Mouse (Mus musculus) lung, adult 2 months (tissue): ENCODE data around the gene Cab39l. TPM values are rescaled to one million over a fixed set of nuclear protein-coding genes. Genes with fewer than 3 reads are reported as not detected.
"Not testable (repeated sequence)": the region's sequence is repeated elsewhere in the genome, so short reads cannot be mapped to it uniquely, and the experiment has no call there.

Source experiments
- DNase-seq: peaks from one replicate; pipeline ENCODE4 v3.0.0; 2022
- H3K4me1 ChIP-seq: fragments of 200-500 bp; 2 replicates; pipeline ENCODE4 v1.6.1; 2011; ENCODE audit warnings: low read length; ENCODE audit not compliant: control insufficient read depth, insufficient read depth
- H3K4me3 ChIP-seq: fragments of 200-500 bp; replicated peaks from 2 replicates; pipeline ENCODE3; 2011; ENCODE audit warnings: low read depth, mild to moderate bottlenecking, control low read depth, low read length; ENCODE audit errors: extremely low read depth
- CTCF ChIP-seq: fragments of 200-500 bp; IDR thresholded peaks from 2 replicates; pipeline ENCODE4 v1.5.1; 2011; ENCODE audit warnings: mild to moderate bottlenecking, low read length, control low read depth; ENCODE audit not compliant: insufficient read depth
- POLR2A ChIP-seq: fragments of 200-500 bp; IDR thresholded peaks from 2 replicates; pipeline ENCODE4 v1.6.1; 2011; ENCODE audit warnings: low read depth, mild to moderate bottlenecking, control low read depth, low read length, borderline replicate concordance; ENCODE audit errors: extremely low read depth
- WGBS: fragments of 180-500 bp; shearing (Covaris S2); methylation state at CpG from one replicate; pipeline ENCODE4 v1.1.7; 2018; 5-methylcytosine and 5-hydroxymethylcytosine counted together
- polyA plus RNA-seq: library from polyadenylated mRNA; depleted of rRNA; stranded (reverse); fragments of >200 nt; gene quantifications from 2 replicates; pipeline ENCODE4 v1.2.3, GENCODE M21; 2012

Gene Cab39l
- polyA plus RNA-seq, 1 experiment, result 13.1 TPM

DNA sequence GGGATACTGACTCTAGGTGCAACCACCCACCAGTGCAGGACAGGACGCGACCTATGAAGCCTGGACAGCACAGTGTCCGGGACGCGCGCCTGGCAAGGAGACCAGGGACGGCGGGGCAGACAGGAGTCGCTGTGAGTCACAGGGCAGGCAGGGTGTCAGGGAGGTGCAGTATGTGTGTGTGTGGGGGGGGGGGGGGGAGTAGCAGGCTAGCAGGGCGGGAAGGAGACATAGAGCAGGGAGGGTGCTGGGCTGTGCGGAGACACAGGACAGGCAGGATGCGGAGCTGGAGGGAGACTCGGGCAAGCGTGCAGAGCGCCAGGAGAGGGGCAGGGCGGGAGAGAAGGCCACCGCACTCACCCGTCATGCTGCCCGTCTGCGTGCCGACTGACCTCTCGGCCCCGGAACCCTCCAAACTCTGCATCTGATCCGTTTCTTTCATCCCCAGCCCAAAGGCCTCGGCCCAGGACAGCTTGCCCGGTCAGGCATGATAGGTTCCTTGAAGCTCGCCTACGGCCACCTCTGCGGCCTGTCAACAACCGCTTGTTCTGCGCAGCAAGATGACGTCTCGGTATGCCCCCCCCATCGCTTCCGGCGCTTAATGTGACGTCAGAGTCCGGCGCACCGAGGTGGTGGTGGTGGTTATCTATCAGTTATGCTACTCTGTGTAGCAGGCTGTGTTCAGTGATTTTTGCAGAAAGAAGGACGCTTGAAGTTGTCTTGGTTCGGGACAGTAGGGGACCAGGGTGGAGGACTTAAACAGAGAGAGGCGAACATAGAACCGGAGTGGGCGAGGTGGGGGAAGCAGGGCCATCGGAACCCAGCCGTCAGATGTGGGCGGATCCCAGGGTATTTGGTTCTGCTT lies 156.9 kb downstream of the Cab39l start, which contains the start of gene Cdadc1:
Cdadc1 (minus strand) TSS at position 562 of the 862 bp plus-strand sequence.
- Histone ChIP-seq H3K4me1 (peaks cover 6% of the 10 kb centered on the region), H3K4me3 (peak within 1 kb of the TSS; percentile 89)
- TF ChIP-seq CTCF, result no peak
- TF ChIP-seq POLR2A, result peak; percentile 82
- peak; percentile 99 for DNase-seq
- under 1% methylated on average over 47 of the region's 48 CpGs for WGBS

DNA sequence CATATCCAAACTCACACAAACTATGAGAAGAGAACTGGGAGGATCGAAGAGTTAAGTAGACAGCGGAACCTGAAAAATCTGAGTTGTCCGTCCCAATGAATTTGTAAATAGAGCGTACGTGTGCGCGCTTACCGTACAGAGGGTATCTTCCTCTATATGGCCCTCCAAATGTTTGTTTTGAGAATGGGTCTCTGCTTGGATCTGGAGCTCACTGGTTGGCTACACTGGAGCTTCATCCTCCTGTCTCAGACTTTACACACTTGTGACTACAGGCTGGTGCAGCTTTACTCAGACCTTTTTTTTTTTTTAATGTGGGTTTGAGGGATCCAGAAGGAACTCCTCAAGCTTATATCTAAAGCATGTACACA lies 157.5 kb downstream of the Cab39l start:
- H3K4me3 ChIP-seq, result peak overlapping the region; percentile 89
- TF ChIP-seq CTCF (no peak), POLR2A (no peak)
- H3K4me1 ChIP-seq, result peaks cover 6% of the 10 kb centered on the region
- under 1% methylated on average over 8 of the region's 8 CpGs for WGBS
- DNase-seq, result no peak

DNA sequence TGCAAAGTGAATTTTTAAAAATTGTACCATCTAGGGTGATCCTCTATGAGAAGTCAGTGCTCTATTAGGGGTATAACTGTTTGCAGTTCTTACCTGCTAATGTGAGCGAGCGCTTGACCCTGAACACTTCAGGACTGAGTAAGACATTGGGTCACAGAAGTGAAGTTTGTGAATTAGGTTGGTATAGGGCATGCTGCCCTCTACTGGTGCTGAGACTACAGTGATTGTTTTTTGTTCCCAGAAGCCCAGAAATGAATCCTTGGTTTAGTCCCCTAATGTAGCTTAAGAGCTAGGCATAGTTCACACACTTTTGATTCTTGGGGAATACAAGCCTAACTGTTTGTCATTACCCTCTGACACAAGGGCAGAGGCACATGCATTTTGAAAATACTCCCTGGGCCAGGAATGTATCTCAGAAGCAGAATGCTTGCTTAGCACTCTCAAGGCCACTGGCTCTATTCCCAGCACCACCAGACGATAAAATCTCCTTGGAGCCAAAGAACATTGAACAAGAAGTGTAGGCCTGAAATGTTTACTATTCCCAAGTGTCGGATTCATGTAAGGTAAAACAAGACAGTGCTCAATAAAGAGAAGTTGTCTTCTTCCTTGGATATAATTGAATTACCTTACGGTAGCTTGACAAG lies 163.4 kb downstream of the Cab39l start:
- TF ChIP-seq POLR2A, result no peak
- TF ChIP-seq CTCF, result 0 out of 2 replicates have a peak, but pooled peaks have one; percentile 16
- WGBS, result 52% methylated on average over 5 of the region's 5 CpGs
- H3K4me3 ChIP-seq, result no peak overlapping the region
- DNase-seq, result no peak
- no peaks in the 10 kb centered on the region for H3K4me1 ChIP-seq

DNA sequence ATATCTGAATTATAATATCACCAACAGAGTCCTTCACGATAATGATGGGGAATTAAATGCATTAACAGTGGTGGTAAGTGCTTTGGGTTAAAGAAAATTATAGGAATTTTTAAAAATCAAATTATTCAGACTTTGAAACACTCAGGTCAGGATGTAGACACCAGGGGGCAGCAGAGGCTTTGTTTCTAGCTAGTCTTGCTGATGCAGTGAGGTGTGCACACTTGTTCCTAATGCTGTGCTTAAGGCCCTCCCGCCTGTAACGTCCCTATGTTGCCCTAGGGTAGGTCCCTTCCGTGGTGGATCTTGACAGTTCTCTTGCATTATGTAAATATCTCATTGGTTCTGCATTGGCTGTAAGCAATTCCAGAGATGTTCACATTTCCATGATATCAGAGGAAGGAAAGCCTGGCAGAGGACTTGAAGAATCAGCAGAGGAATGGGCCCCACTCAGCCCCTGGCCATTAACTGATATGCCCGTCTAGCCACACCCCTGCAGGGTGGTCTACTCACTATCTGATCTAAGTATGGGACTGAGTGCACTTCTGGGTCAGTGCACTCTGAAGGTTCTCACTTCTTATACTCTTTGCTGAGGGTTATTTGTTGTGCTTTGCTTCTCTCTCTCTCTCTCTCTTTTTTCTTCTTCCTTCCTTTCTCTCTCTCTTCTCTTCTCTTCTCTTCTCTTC lies 165.0 kb downstream of the Cab39l start:
- 15% methylated on average over 5 of the region's 5 CpGs for WGBS
- TF ChIP-seq CTCF (peak; percentile 38), POLR2A (no peak)
- H3K4me3 ChIP-seq, result no peak overlapping the region
- peak; percentile 61 for DNase-seq
- H3K4me1 ChIP-seq, result no peaks in the 10 kb centered on the region

DNA sequence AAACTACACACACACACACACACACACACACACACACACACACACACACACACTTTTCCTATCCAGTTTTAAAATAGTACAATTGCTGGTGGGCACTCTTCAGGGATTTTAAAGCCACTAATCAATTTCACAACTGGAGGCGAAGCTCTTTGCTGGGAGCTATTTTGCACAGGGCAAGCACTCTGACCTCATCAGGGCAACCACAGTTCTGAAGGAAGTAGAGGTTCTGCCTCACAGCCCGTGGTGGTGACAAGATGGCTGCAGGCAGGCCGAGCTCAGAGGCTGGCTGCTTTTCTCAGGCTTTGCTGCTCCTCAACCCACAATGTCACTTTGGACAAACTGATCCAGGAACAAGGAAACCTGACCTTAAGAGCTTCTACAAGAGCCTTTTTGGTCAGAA lies 166.2 kb downstream of the Cab39l start:
- no peaks in the 10 kb centered on the region for H3K4me1 ChIP-seq
- no peak for DNase-seq
- TF ChIP-seq CTCF (no peak), POLR2A (no peak)
- no peak overlapping the region for H3K4me3 ChIP-seq
- 46% methylated on average over 3 of the region's 3 CpGs for WGBS

DNA sequence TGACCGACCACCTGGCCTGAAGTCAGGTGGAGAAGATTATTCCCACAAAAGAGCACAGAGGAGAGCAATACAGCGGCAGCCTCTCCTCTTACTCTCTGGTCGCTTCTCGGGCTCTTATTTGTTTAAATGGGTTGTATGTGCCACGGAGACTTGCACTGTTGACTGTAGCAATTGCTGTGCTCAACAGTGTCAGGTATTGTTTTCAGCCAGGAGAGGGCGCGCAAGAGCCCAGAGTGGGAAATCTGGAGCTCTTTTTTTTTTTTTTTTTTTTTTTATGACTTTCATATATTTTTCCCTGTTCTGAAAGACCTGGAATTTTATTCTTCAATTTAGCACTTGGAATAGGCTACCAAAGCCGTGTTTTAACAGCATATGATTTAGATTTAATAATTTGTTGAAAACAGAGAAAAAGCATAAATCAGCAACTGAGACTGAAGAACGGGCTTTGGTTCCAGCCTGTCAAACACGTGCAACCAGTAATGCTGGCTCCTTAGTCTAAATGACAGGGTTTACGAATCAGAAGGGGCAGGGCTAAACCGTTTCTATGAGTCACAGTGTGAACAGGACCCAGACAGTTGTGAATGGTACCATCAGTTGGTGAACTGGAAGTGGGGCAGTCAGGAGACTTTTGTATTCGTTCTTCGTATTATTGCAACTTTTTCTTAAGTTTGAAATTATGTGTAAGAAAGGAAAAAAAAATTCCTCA lies 172.3 kb downstream of the Cab39l start:
- peak; percentile 46; the same call in 1 of the 2 replicates for TF ChIP-seq CTCF
- no peak for TF ChIP-seq POLR2A
- WGBS, result 47% methylated on average over 14 of the region's 14 CpGs
- peak; percentile 36 for DNase-seq

DNA sequence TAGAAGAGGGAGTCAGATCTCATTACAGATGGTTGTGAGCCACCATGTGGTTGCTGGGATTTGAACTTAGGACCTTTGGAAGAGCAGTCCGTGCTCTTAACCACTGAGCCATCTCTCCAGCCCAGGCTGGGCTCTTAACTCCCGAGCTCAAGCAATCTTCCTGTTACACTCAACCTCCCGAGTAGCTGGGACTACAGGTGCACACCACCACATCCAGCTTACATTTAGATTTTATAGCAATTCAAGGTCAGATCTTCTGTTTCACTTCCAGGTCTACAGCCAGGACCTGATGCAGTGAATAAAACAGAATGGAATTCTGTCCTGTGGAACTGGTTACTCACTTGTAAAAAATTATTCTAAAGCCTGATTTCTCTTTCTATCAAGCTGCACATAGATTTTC lies 173.4 kb downstream of the Cab39l start:
- DNase-seq, H3K4me3 ChIP-seq, H3K4me1 ChIP-seq: not testable (repeated sequence)
- WGBS, result 71% methylated on average over 3 of the region's 3 CpGs

More for the DNA sequence above, 172.3 kb downstream of the Cab39l start:
- H3K4me3 ChIP-seq, result no peak overlapping the region
- no peaks in the 10 kb centered on the region for H3K4me1 ChIP-seq

DNA sequence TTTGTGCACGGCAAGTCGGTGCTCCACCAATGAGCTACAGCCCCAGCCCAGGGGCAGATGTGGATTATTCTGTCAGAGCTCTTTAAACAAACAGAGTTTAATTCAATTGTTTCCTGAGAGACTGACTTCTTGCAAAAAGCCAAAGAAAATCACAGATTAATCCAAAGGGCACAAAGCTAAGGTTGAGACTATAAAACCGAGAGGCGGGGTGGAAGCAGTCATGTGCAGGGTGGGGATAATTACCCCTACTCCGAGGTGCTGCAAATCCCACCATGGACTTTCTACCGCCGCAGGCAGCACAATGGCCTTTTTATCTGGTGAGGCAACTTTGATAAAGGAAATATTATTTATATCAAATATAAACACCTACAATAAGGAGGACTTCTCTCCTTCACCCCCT lies 176.0 kb downstream of the Cab39l start:
- no peak overlapping the region for H3K4me3 ChIP-seq
- 70% methylated on average over 7 of the region's 7 CpGs for WGBS
- no peak for DNase-seq
- no peak for TF ChIP-seq CTCF
- H3K4me1 ChIP-seq, result no peaks in the 10 kb centered on the region

DNA sequence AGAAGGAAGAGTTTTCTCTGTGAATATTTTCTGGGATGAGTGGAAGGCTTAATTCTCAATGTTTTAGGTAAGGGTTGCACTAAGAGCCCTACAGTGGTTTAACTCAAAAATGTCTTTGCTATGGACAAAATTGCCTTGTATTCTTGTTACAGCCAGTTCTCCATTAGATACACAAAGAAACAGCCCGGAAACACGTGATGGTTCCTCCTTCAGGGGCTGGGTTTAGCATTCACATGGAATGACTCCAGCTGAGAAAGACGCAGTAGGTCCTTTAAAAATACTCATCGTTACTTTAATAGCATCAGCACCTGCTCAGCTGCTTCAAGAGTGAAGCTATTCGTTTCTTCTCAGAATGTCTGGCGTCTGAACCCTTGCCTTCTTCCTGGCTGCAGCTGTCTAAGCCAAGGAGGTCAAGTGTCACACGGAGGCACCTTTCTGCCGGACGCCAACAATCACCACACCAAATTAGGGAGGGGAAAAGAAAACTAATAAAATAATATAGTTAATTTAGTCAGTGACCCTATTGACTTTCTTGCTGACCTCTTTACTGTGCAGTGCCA lies 183.6 kb downstream of the Cab39l start:
- no peak for DNase-seq
- no peak for TF ChIP-seq CTCF
- TF ChIP-seq POLR2A, result no peak
- Histone ChIP-seq H3K4me3 (no peak overlapping the region), H3K4me1 (no peaks in the 10 kb centered on the region; the same call in 1 of the 2 replicates)
- 48% methylated on average over 9 of the region's 9 CpGs for WGBS
